Mouse (Mus musculus): ENCODE measurements at regions not wholly inside any gene's neighbourhood (a gene's known extent, or its start where the extent isn't known, plus 50 kb on each side); places are given as distances from the start of the nearest gene placed in this dataset.

- no peak for DNase-seq (ENCODE audit: low spot score in 2 of 2)
Observed at GRCm38 (mm10) chrX:161487691-161488090, 200.4 kb downstream of the Gm15262 start.

GRCm38 (mm10) chrX:161511341-161511740, 205.5 kb upstream of the Rai2 start:
- DNase-seq (ENCODE audit: low spot score in 2 of 2): no peak

GRCm38 (mm10) chrX:161523432-161524256, 193.2 kb upstream of the Rai2 start:
- no peak for DNase-seq (ENCODE audit: low spot score in 2 of 2)

GRCm38 (mm10) chrX:161524257-161524646, 192.6 kb upstream of the Rai2 start:
- DNase-seq (ENCODE audit: low spot score in 2 of 2): no peak

- no peak for DNase-seq (ENCODE audit: low spot score in 2 of 2)
Observed at GRCm38 (mm10) chrX:161537290-161537689, 179.6 kb upstream of the Rai2 start.

GRCm38 (mm10) chrX:161556896-161557295, 160.0 kb upstream of the Rai2 start:
- no peak for DNase-seq (ENCODE audit: low spot score in 2 of 2)

- DNase-seq (ENCODE audit: low spot score in 2 of 2): no peak
Observed at GRCm38 (mm10) chrX:161558511-161558910, 158.4 kb upstream of the Rai2 start.

- DNase-seq (ENCODE audit: low spot score in 2 of 2): no peak
Observed at GRCm38 (mm10) chrX:161566435-161566834, 150.4 kb upstream of the Rai2 start.

GRCm38 (mm10) chrX:161582019-161582659, 134.7 kb upstream of the Rai2 start:
- DNase-seq (ENCODE audit: low spot score in 2 of 2): peak in 1 of 2 experiments; percentile 12

GRCm38 (mm10) chrX:161583872-161584271, 133.0 kb upstream of the Rai2 start:
- DNase-seq (ENCODE audit: low spot score in 2 of 2): no peak

- no peak for DNase-seq (ENCODE audit: low spot score in 2 of 2)
Observed at GRCm38 (mm10) chrX:161633869-161634268, 83.0 kb upstream of the Rai2 start.

- DNase-seq (ENCODE audit: low spot score in 2 of 2): peak in 1 of 2 experiments; percentile 5
Observed at GRCm38 (mm10) chrX:161634342-161634741, 82.5 kb upstream of the Rai2 start.

- DNase-seq (ENCODE audit: low spot score in 2 of 2): peak in 1 of 2 experiments; percentile 13
Observed at GRCm38 (mm10) chrX:161635678-161636077, 81.2 kb upstream of the Rai2 start.

GRCm38 (mm10) chrX:161653106-161653505, 63.8 kb upstream of the Rai2 start:
- DNase-seq (ENCODE audit: low spot score in 2 of 2): no peak

- no peak for DNase-seq (ENCODE audit: low spot score in 2 of 2)
Observed at GRCm38 (mm10) chrX:161660106-161660505, 56.8 kb upstream of the Rai2 start.

- DNase-seq (ENCODE audit: low spot score in 2 of 2): no peak
Observed at GRCm38 (mm10) chrX:161661936-161662335, 54.9 kb upstream of the Rai2 start.

All from left cerebral cortex, adult 9 months (tissue).